Mouse (Mus musculus): ENCODE results near the gene Wdr73. TPM values are rescaled to one million over a fixed set of nuclear protein-coding genes. Genes with fewer than 3 reads are reported as not detected.
"Not testable (repeated sequence)": the region's sequence is repeated elsewhere in the genome, so short reads cannot be mapped to it uniquely, and the experiment has no call there.

Gene Wdr73
- 29.6 and 30.5 TPM in 2 replicates for polyA plus RNA-seq (2012; rRNA removed)

- Histone ChIP-seq H3K4me1 (ENCODE audit: control insufficient read depth, insufficient read depth, low read length) (peaks cover 8% of the 10 kb centered on the region), H3K27ac (ENCODE audit: insufficient read depth, low read length) (no peak within 1 kb of the TSS), H3K4me3 (ENCODE audit: insufficient read depth, low read length) (peak within 1 kb of the TSS; percentile 80)
- TF ChIP-seq CTCF (IDR thresholded peaks at IDR 0.05; ENCODE audit: extremely low read depth, insufficient read depth, low read length) (no peak), POLR2A (IDR thresholded peaks at IDR 0.05; ENCODE audit: extremely low read depth, insufficient read depth, low read length) (peak; percentile 90)
These were observed at the start of gene Wdr73 for GRCm38 (mm10) chr7:80900944-80901501. Gene Wdr73, minus strand, starts transcription at chr7:80901269.

DNA sequence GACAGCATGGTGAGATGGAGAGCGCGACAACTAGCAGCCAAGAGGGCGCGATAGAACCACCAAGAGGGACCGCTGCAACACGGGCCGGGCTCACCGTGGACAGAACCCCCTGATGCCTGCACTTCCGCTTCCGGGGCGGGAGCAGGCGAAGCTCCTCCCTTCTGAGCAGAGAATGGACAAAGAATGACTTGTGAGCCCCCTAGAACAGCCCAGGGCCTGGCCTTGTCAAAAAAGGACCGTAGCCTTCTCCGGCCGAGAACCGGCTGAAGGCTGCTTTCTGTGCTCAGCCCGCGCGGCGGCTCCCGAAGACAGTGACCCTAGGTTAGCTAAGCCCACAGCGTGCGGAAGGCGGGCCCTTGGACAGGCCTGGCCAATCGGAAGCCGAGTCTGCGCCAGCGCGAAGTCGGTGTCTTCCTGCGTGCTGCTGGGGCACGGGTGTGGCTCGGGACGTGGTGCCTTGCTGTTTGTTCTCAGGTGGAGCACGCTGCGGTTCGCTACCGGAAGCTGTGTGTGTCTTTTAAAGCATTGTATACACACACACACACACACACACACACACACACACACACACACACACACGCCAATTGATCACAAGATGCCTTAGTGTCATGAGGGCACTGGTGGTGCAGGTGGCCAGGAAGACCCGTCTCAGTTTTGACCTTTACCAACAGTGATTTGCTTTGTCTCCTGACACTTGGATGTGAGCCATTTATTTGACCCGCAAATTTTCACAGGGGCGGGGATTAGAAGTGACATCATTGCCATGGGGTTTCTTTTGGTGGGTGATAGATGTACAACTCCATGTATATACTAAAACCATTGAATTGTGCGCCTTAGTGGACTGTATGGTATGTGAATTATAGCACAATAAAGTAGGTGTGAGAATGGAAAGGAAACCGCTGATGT lies 46.6 kb upstream of the Wdr73 start, which contains the start of gene Sec11a:
TSS of gene Sec11a (minus strand) at position 336 of the 906 bp plus-strand sequence.
- H3K4me1 ChIP-seq (ENCODE audit: control insufficient read depth, insufficient read depth, low read length), result peaks cover 2% of the 10 kb centered on the region; the same call in 1 of the 2 replicates
- TF ChIP-seq POLR2A (IDR thresholded peaks at IDR 0.05; ENCODE audit: extremely low read depth, insufficient read depth, low read length) (peak; percentile 78; the same call in 1 of the 2 replicates), CTCF (IDR thresholded peaks at IDR 0.05; ENCODE audit: extremely low read depth, insufficient read depth, low read length) (no peak)

DNA sequence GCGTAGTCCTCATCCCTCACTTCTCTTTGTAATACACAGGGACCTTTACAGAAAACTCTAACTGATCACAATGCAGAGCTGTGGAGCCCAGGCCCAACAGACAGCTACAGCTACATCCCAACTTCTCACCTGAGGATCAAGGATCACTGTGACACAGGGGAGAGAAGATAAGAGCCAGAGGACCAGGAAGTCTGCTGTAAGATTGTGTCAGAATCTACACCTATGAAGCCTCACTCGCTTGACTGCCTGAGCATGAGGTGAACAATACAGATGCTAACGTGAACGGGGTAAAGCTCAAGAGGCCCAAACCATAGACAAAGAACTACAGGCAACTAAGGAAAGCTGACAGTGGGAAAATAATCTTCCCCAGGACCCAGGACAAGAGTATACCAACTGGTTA lies 38.7 kb upstream of the Wdr73 start:
- TF ChIP-seq CTCF (IDR thresholded peaks at IDR 0.05; ENCODE audit: extremely low read depth, insufficient read depth, low read length) (no peak), POLR2A (IDR thresholded peaks at IDR 0.05; ENCODE audit: extremely low read depth, insufficient read depth, low read length) (no peak)
- Histone ChIP-seq H3K4me3 (ENCODE audit: insufficient read depth, low read length) (no peak overlapping the region), H3K27ac (ENCODE audit: insufficient read depth, low read length) (no peak overlapping the region), H3K4me1 (ENCODE audit: control insufficient read depth, insufficient read depth, low read length) (no peaks in the 10 kb centered on the region; the same call in 1 of the 2 replicates)

More for the DNA sequence above, 46.6 kb upstream of the Wdr73 start, which contains the start of gene Sec11a:
- peak within 1 kb of the TSS; percentile 83 for H3K27ac ChIP-seq (ENCODE audit: insufficient read depth, low read length)
- peak within 1 kb of the TSS; percentile 72 for H3K4me3 ChIP-seq (ENCODE audit: insufficient read depth, low read length)

DNA sequence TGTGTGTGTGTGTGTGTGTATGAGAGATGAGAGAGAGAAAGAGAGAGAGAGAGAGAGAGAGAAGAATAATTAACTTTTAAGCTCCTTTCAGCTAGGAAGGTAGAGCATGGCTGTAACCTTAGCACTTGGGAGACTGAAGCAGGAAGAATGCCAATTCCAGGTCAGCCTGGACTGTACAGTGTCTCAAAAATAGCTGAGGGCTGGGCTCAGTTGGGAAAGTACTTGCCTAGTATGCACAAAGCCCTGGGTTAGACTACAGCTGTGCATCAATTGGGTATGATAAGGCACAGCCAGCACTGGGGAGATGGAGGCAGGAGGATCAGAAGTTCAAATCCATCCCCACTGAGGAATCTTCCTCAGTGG lies 36.2 kb upstream of the Wdr73 start:
- not testable (repeated sequence) for H3K4me1 ChIP-seq (ENCODE audit: control insufficient read depth, insufficient read depth, low read length); H3K27ac ChIP-seq (ENCODE audit: insufficient read depth, low read length); H3K4me3 ChIP-seq (ENCODE audit: insufficient read depth, low read length)

GRCm38 (mm10) chr7:80936617-80937303 lies 35.7 kb upstream of the Wdr73 start:
- not testable (repeated sequence) for H3K4me1 ChIP-seq (ENCODE audit: control insufficient read depth, insufficient read depth, low read length); H3K27ac ChIP-seq (ENCODE audit: insufficient read depth, low read length); H3K4me3 ChIP-seq (ENCODE audit: insufficient read depth, low read length)

DNA sequence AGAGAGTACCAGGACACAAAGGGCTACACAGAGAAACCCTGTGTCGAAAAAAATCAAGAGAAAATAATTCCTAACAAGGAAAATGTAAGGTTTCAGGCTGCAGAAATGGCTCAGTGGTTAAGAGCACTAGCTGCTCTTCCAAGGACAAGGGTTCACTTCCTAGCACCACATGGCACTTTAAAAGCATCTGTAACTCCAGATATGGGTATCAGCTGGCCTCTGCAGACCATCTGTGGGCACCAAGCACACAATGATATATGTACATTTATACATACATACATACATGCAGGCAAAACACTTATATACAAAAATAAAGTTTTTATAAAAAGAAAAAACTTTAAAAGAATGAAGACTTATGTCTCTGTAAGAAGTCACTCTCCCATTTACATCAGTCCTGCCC lies 34.8 kb upstream of the Wdr73 start:
- no peak overlapping the region for H3K4me3 ChIP-seq (ENCODE audit: insufficient read depth, low read length)
- no peak overlapping the region for H3K27ac ChIP-seq (ENCODE audit: insufficient read depth, low read length)
- no peaks in the 10 kb centered on the region for H3K4me1 ChIP-seq (ENCODE audit: control insufficient read depth, insufficient read depth, low read length)
- no peak for TF ChIP-seq POLR2A (IDR thresholded peaks at IDR 0.05; ENCODE audit: extremely low read depth, insufficient read depth, low read length)
- no peak for TF ChIP-seq CTCF (IDR thresholded peaks at IDR 0.05; ENCODE audit: extremely low read depth, insufficient read depth, low read length)

DNA sequence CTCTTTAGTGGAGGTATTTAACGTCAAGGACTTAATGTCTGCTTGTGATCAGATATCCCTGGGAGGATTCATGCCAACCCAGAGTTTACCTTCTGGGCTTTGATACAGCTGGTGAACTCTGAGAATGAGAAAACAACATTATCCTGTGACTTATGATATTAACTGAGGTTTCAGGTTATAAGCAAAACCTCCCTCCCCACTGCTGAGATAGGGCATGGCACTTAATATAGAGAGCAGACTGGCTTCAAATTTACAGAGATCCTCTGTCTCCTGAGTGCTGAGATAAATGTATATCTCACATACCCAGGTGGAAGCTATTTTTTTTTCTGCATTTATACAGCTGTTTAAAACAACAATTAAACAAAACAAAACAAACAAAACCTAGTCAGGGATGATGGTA lies 31.7 kb upstream of the Wdr73 start:
- no peak for TF ChIP-seq CTCF (IDR thresholded peaks at IDR 0.05; ENCODE audit: extremely low read depth, insufficient read depth, low read length)
- no peak for TF ChIP-seq POLR2A (IDR thresholded peaks at IDR 0.05; ENCODE audit: extremely low read depth, insufficient read depth, low read length)

GRCm38 (mm10) chr7:80931618-80932207 lies 30.6 kb upstream of the Wdr73 start:
- no peak for TF ChIP-seq CTCF (IDR thresholded peaks at IDR 0.05; ENCODE audit: extremely low read depth, insufficient read depth, low read length)
- no peak for TF ChIP-seq POLR2A (IDR thresholded peaks at IDR 0.05; ENCODE audit: extremely low read depth, insufficient read depth, low read length)
- Histone ChIP-seq H3K4me3 (ENCODE audit: insufficient read depth, low read length) (no peak overlapping the region), H3K27ac (ENCODE audit: insufficient read depth, low read length) (no peak overlapping the region), H3K4me1 (ENCODE audit: control insufficient read depth, insufficient read depth, low read length) (peaks cover 1% of the 10 kb centered on the region; the same call in 1 of the 2 replicates)

More for the DNA sequence above, 31.7 kb upstream of the Wdr73 start:
- H3K4me1 ChIP-seq (ENCODE audit: control insufficient read depth, insufficient read depth, low read length), result peaks cover 1% of the 10 kb centered on the region; the same call in 1 of the 2 replicates
- H3K4me3 ChIP-seq (ENCODE audit: insufficient read depth, low read length), result no peak overlapping the region
- H3K27ac ChIP-seq (ENCODE audit: insufficient read depth, low read length), result no peak overlapping the region

DNA sequence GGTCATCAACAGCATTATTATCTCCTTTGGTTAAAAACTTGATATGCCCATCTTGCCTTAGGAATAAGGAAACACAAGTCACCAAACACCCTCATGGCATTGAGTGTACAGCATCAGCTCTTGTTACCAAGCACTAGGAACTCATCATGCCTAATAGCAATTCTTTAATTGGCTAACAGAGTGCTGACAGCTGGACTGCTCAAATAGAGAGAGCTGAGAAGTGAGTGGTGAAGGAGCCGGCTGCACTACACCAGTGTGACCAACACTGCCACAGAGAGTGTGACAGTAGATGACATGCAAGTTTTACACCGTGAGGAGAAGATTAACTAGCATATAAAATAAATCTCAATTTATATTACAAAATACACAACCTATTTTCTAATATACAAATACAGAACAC lies 22.1 kb upstream of the Wdr73 start:
- TF ChIP-seq CTCF (IDR thresholded peaks at IDR 0.05; ENCODE audit: extremely low read depth, insufficient read depth, low read length) (no peak), POLR2A (IDR thresholded peaks at IDR 0.05; ENCODE audit: extremely low read depth, insufficient read depth, low read length) (no peak)
- Histone ChIP-seq H3K4me1 (ENCODE audit: control insufficient read depth, insufficient read depth, low read length) (peaks cover 1% of the 10 kb centered on the region; the same call in 1 of the 2 replicates), H3K27ac (ENCODE audit: insufficient read depth, low read length) (no peak overlapping the region), H3K4me3 (ENCODE audit: insufficient read depth, low read length) (no peak overlapping the region)

All from cortical plate, adult 2 months (tissue).